Mouse (Mus musculus) heart, adult 2 months (tissue): Measurements from ENCODE around the gene Best1.

Experiments used
- CTCF ChIP-seq: fragments of 200-600 bp; IDR thresholded peaks from 2 replicates; pipeline ENCODE4 v1.8.1; 2022; ENCODE audit warnings: antibody characterized with exemption, mild to moderate bottlenecking, moderate library complexity
- EP300 ChIP-seq: fragments of 200-500 bp; IDR thresholded peaks from 2 replicates; pipeline ENCODE4 v1.6.1; 2011; ENCODE audit warnings: low read depth, low read length, control low read depth; ENCODE audit not compliant: insufficient read depth
- POLR2A ChIP-seq: fragments of 200-500 bp; IDR thresholded peaks from 2 replicates; pipeline ENCODE4 v1.6.1; 2011; ENCODE audit warnings: mild to moderate bottlenecking, low read depth, low read length, control low read depth; ENCODE audit not compliant: insufficient read depth

- TF ChIP-seq EP300 (no peak), CTCF (no peak), POLR2A (no peak)
These were observed 33.2 kb downstream of the Best1 start for GRCm38 (mm10) chr19:9968081-9968787.
